Mouse (Mus musculus): ENCODE measurements around the gene Nudt19. TPM values are rescaled to one million over a fixed set of nuclear protein-coding genes. Genes with fewer than 3 reads are reported as not detected.
A peak's percentile ranks its signal among the peaks of the same experiment; 100 is the strongest.
"Not testable (repeated sequence)": the region's sequence is repeated elsewhere in the genome, so short reads cannot be mapped to it uniquely, and the experiment has no call there.

The Nudt19 gene
- 39.6 and 46.4 TPM in 2 replicates for total RNA-seq (2015)
- 21.1 and 22.2 TPM in 2 replicates for total RNA-seq (2017)

DNA sequence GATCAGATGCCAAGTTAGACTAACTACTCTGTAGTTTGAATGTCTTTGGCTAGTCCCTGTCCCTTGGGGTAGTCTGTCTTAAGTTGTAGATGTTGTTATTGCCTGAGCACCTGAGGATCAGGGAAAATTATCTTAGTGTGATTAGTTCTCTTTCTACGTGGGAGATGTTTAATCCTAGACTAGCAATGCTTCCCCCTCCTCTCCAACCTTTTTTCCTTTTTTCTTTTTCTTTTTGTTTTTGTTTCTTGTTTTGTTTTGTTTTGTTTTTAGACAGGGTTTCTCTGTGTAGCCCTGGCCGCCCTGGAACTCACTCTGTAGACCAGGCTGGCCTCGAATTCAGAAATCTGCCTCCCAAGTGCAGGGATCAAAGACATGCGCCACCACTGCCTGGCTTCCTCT, at the start of gene Nudt19:
Nudt19 (minus strand) TSS at position 100 of the 399 bp plus-strand sequence.
- ATAC-seq (ENCODE audit: poor library complexity, severe bottlenecking): no peak

DNA sequence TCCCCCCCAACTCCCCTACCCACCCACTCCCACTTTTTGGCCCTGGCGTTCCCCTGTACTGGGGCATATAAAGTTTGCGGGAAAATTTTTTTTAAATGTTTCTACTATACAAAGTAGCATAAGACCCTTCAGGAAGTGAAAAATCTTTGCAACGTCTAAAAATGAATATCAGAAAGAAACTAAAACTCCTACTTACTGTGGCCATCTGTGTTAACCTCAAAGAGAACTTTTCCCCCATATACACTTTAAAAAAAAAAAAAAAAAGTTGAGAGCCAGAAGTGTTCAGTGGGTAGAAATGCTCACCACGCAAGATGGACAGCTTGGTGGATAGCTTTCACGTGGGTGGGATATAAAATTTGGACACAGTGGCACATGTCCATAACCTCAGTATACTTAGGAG, 46.7 kb upstream of the Nudt19 start:
- ATAC-seq (ENCODE audit: poor library complexity, severe bottlenecking): no peak

DNA sequence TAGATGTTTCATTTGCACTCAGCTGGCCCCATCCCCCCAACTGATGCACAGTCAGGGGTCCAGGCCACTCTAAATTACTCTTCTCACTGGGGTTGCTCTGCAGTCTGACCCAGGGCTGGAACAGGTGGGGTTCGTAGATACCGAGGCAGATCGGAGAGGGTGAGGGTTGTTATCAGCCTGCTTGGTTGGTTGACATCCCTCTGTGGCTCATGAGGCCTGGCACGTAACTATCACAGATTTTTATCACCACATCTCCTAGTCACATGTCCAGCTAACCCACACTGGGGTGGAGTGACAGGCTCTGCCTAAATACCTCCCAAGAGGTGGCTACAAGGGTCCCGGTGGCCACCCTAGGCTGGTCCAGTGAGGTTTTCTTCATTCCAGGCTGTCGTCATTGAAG, 45.0 kb upstream of the Nudt19 start:
- peak; percentile 56 for ATAC-seq (ENCODE audit: poor library complexity, severe bottlenecking)

DNA sequence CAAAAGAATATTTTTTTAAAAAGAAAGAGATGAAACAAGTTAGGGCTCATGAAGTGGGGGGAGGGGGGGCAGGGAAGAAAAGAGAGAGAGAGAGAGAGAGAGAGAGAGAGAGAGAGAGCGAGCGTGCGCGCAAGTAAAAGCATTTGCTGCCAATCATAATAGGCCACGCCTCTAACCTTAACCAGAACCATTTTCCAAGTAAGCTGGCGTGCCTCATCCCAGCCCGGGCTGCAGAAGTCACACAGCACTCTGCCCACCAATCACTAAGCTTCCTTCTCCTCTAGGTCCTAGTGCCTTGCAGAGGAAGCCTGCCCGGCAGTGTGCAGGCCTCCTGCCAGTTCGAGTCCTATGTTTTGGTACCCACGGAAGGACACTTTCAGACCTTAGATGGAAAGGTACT, 43.9 kb upstream of the Nudt19 start:
- ATAC-seq (ENCODE audit: poor library complexity, severe bottlenecking): no peak

DNA sequence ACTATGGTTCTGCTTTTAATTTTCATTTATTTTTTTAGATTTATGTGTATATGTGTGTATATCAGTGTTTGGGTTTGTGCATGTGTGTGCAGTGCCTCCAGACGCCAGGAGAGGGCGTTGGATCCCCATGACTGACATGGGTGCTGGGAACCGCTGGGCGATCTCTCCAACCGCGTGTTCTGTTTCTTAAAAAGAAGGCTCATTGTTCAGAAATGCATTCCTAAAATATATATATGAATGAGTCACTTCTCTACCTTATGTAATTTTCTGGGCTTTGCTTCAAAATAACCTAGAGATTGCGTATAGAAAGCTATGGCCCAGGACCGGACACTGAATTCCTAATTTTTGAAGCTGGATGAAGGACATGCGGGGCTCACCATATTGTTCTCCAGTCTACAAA, 43.4 kb upstream of the Nudt19 start:
- ATAC-seq (ENCODE audit: poor library complexity, severe bottlenecking): no peak

DNA sequence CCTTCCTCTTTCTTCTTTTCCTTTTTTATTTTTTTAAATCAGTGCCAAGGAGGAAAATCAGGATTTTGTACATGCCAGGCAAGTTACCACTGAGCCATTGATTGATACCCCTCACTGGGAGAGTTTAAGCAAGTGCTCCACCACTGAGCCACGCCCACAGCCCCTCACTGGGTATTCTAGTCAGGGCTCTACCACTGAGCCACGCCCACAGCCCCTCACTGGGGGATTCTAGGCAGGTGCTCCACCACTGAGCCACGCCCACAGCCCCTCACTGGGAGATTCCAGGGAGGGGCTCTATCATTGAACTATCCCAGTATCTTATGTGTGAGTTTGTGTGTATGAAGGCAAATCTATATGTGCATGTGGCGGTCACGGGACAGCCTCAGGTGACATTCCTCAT, 38.2 kb upstream of the Nudt19 start:
- no peak for ATAC-seq (ENCODE audit: poor library complexity, severe bottlenecking)

DNA sequence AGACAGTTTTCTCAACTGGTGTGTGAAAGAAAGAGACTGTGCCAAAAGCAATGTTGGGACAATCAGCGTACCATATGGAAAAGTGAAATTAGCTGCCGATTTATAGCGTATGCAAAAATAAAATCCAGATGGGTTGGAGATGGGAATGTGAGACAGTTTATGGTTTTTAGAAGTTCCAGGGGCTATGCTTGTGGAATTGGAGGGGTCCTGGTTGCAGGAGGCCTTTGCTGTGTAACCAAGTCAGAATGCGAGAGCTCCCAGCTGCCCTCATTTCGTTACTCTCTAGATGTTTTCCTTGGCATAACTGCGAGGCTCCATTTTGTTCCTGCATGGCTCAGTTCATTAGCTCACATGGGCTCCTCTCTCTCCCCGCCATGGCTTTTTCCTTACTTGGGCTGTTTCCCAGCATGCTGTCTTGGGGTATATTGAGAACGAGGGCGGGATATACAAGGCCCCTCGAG, 34.7 kb upstream of the Nudt19 start:
- ATAC-seq (ENCODE audit: poor library complexity, severe bottlenecking): no peak

GRCm38 (mm10) chr7:35589485-35589884, 33.4 kb upstream of the Nudt19 start:
- ATAC-seq (ENCODE audit: poor library complexity, severe bottlenecking): no peak

DNA sequence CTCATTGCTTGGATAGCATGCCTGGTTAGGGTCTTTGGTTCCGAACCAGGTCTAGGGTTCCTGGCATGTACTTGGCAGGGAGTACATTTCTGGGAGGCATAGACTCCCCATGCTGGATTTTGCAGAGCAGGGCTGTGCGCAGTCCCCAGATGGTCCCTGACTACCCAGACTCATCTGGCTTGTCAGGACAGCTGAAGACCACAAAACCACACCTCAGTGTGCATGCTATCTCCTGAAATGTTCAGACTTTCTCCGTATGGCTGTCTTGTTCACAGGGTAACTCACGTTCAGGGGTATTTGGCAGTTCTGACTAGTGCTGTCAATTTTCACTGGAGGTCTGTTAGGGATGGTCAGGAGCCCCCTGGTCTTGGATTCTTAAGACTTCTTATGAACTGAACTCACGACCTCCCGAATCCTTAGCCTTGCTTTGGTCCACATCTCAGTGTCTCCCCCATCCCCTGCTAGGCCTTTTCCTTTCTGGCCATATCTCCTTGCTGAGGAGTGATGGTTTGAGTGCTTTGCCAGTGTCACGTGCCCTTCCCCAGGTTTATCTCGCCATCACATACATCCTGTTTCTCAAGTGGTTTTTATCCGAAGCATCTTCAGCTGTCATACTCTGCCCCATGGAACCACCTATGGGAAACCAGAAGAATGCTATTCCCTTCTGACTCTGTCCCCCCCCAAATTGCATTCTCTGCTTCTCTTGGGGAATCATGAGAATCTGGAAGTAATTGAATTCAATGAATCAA, 32.8 kb upstream of the Nudt19 start:
- no peak for ATAC-seq (ENCODE audit: poor library complexity, severe bottlenecking)

GRCm38 (mm10) chr7:35587728-35588127, 31.6 kb upstream of the Nudt19 start:
- ATAC-seq (ENCODE audit: poor library complexity, severe bottlenecking): no peak

DNA sequence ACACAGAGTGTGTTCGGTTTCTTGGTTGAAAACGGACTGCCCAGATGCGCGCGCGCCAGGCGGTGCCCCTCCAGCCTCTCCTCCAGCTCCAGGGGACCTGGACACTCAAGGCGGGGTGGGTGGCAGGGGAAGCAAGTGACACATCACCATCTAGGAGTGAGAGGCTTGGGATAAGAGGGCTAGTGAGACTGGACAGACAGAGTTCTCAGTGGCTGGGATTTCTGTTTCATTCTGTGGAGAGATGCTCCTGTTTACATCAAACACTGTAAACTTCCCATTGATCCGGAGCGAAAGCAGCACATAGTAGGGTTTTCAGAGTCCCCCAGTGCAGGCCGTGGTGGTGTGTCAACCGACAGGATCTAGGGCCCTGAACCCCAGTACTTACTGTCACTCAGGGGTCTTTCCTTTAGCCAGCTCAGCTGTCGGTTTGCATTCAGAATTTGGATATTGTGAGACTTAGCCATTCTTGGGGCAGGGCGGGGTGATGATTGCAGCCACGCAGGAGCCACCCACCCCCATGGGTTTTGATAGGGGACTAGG, 30.9 kb upstream of the Nudt19 start:
- ATAC-seq (ENCODE audit: poor library complexity, severe bottlenecking): no peak

DNA sequence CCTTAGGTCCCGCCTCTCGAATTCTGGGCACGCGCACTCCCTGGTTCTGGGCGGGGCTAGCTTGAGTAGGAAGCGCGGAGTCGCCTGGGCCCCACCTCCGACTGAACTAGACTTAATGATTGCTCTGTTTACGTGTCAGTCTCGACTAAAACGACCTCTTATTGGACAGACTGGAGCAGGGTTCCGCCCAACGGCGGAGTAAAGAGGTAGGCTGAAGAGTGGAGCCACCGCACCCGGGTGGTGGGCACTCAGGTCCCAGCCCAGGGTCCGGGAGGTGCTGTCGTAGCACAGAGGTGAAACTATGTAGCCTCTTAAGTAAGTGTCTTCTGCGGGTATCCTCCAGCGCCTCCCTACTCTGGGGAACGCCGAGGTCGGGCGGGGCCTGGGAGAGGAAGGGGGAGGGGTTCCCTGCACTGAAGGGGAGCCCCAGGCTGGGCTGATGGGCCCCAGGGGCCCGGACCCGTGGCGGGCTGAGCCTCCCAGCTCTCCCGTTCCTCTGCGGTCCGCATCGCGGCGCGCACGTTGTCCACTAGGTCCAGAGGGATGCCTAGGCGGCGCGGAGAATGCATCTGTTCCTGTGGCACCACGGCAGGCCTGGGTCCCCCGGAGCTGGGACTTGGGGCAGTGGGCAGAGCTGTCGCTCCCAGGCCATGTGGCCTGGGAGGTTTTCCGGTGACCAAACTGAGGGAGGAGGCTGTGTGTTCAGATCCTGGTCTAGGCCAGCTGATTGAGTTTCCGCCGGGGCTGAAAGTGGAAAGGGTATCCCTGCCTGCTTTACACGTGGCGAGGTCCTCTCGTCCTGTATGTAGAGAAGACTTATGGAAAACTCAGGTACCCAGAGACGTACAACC, 30.2 kb upstream of the Nudt19 start, which contains the start of gene Ankrd27:
Ankrd27 (plus strand) TSS at position 190 of the 851 bp plus-strand sequence.
- ATAC-seq (ENCODE audit: poor library complexity, severe bottlenecking): peak; percentile 86

GRCm38 (mm10) chr7:35585191-35586054, 29.3 kb upstream of the Nudt19 start, which contains the start of gene Rgs9bp:
TSS of gene Rgs9bp (minus strand) at chr7:35585582.
- ATAC-seq (ENCODE audit: poor library complexity, severe bottlenecking): peak; percentile 29

- ATAC-seq (ENCODE audit: poor library complexity, severe bottlenecking): no peak
Observed at GRCm38 (mm10) chr7:35584786-35585190, 28.7 kb upstream of the Nudt19 start.

- no peak for ATAC-seq (ENCODE audit: poor library complexity, severe bottlenecking)
Observed at GRCm38 (mm10) chr7:35584068-35584785, 28.1 kb upstream of the Nudt19 start.

DNA sequence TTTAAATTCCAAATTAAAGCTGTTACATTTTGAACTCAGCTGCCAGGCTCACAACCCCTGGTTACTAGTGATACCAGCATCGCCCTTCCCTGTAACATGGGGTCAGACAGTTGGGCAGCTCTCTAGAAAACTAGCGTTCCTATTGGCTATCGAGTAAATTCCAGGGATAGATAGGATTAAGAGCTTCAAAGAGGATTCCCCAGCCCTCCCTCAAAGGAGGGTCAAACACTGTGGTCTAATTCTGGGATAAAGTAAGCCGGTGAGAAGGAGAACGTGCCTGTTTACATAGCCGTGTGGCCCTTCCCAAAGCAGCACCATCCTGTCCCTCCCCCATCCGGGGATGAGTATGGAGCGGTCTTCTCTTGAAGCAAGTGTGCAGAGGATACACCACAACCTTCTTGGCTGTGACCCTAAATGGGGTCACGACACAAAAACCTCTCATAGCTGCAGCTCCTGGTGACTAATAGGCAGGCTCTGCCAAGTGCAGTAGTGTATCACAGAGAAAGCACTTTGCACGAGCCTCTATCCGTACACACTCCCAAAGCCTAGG, 27.4 kb upstream of the Nudt19 start:
- no peak for ATAC-seq (ENCODE audit: poor library complexity, severe bottlenecking)

GRCm38 (mm10) chr7:35582719-35583118, 26.6 kb upstream of the Nudt19 start:
- no peak for ATAC-seq (ENCODE audit: poor library complexity, severe bottlenecking)

- ATAC-seq (ENCODE audit: poor library complexity, severe bottlenecking): peak; percentile 81
Observed at GRCm38 (mm10) chr7:35579849-35580248, 23.7 kb upstream of the Nudt19 start.

GRCm38 (mm10) chr7:35570883-35571282, 14.8 kb upstream of the Nudt19 start:
- ATAC-seq (ENCODE audit: poor library complexity, severe bottlenecking): not testable (repeated sequence)

Measured in megakaryocyte, adult 5-6 weeks (primary cell).